Mouse (Mus musculus): ENCODE measurements around the gene Tril. TPM values are rescaled to one million over a fixed set of nuclear protein-coding genes. Genes with fewer than 3 reads are reported as not detected.
A peak's percentile ranks its signal among the peaks of the same experiment; 100 is the strongest.

Tril gene
- polyA plus RNA-seq, 1 experiment from 2014 or later: 5.5 TPM

GRCm38 (mm10) chr6:53801269-53801892 is 19.2 kb downstream of the Tril start:
- Histone ChIP-seq H3K27me3 (ENCODE audit: control insufficient read depth, insufficient read depth, low read length) (no peaks in the 10 kb centered on the region), H3K36me3 (ENCODE audit: control insufficient read depth, insufficient read depth, low read length) (no peaks in the 10 kb centered on the region), H3K9ac (ENCODE audit: low read depth, low read length) (no peak overlapping the region), H3K9me3 (replicated peaks; ENCODE audit: control insufficient read depth, low read length) (no peaks in the 10 kb centered on the region), H3K27ac (ENCODE audit: low read depth, low read length) (no peak overlapping the region), H3K4me2 (no peak overlapping the region), H3K4me3 (ENCODE audit: low read depth, low read length) (no peak overlapping the region), H3K4me1 (ENCODE audit: control insufficient read depth, insufficient read depth, low read length) (peaks cover 11% of the 10 kb centered on the region)
- ATAC-seq (replicated peaks; ENCODE audit: insufficient number of reproducible peaks, low FRiP score, low TSS enrichment): no peak
- WGBS (ENCODE audit: insufficient replicate concordance): 36% methylated on average over 4 of the region's 4 CpGs

- ATAC-seq (replicated peaks; ENCODE audit: insufficient number of reproducible peaks, low FRiP score, low TSS enrichment): no peak
- WGBS (ENCODE audit: insufficient replicate concordance): 70% methylated on average over 3 of the region's 3 CpGs
These were observed 21.8 kb downstream of the Tril start for GRCm38 (mm10) chr6:53798865-53799264.

GRCm38 (mm10) chr6:53796835-53797234 is 23.8 kb downstream of the Tril start:
- H3K4me3 ChIP-seq (ENCODE audit: low read depth, low read length): no peak overlapping the region
- 63% methylated on average over 3 of the region's 3 CpGs for WGBS (ENCODE audit: insufficient replicate concordance)
- H3K36me3 ChIP-seq (ENCODE audit: control insufficient read depth, insufficient read depth, low read length): no peaks in the 10 kb centered on the region
- no peak overlapping the region for H3K27ac ChIP-seq (ENCODE audit: low read depth, low read length)
- no peak for ATAC-seq (replicated peaks; ENCODE audit: insufficient number of reproducible peaks, low FRiP score, low TSS enrichment)
- H3K27me3 ChIP-seq (ENCODE audit: control insufficient read depth, insufficient read depth, low read length): no peaks in the 10 kb centered on the region
- H3K4me1 ChIP-seq (ENCODE audit: control insufficient read depth, insufficient read depth, low read length): peaks cover 4% of the 10 kb centered on the region
- H3K9ac ChIP-seq (ENCODE audit: low read depth, low read length): no peak overlapping the region
- H3K9me3 ChIP-seq (replicated peaks; ENCODE audit: control insufficient read depth, low read length): no peaks in the 10 kb centered on the region
- H3K4me2 ChIP-seq: no peak overlapping the region

More at GRCm38 (mm10) chr6:53798865-53799264, 21.8 kb downstream of the Tril start:
- H3K36me3 ChIP-seq (ENCODE audit: control insufficient read depth, insufficient read depth, low read length): no peaks in the 10 kb centered on the region
- H3K9me3 ChIP-seq (replicated peaks; ENCODE audit: control insufficient read depth, low read length): no peaks in the 10 kb centered on the region
- H3K27me3 ChIP-seq (ENCODE audit: control insufficient read depth, insufficient read depth, low read length): no peaks in the 10 kb centered on the region
- no peak overlapping the region for H3K4me2 ChIP-seq
- H3K4me1 ChIP-seq (ENCODE audit: control insufficient read depth, insufficient read depth, low read length): peaks cover 11% of the 10 kb centered on the region
- no peak overlapping the region for H3K4me3 ChIP-seq (ENCODE audit: low read depth, low read length)
- no peak overlapping the region for H3K27ac ChIP-seq (ENCODE audit: low read depth, low read length)
- no peak overlapping the region for H3K9ac ChIP-seq (ENCODE audit: low read depth, low read length)

- Histone ChIP-seq H3K9ac (ENCODE audit: low read depth, low read length) (no peak overlapping the region), H3K9me3 (replicated peaks; ENCODE audit: control insufficient read depth, low read length) (no peaks in the 10 kb centered on the region), H3K36me3 (ENCODE audit: control insufficient read depth, insufficient read depth, low read length) (no peaks in the 10 kb centered on the region), H3K4me1 (ENCODE audit: control insufficient read depth, insufficient read depth, low read length) (no peaks in the 10 kb centered on the region), H3K27me3 (ENCODE audit: control insufficient read depth, insufficient read depth, low read length) (no peaks in the 10 kb centered on the region), H3K4me3 (ENCODE audit: low read depth, low read length) (no peak overlapping the region), H3K27ac (ENCODE audit: low read depth, low read length) (no peak overlapping the region), H3K4me2 (no peak overlapping the region)
- 20% methylated on average over 5 of the region's 5 CpGs for WGBS (ENCODE audit: insufficient replicate concordance)
- no peak; the same call in 1 of the 2 replicates for ATAC-seq (replicated peaks; ENCODE audit: insufficient number of reproducible peaks, low FRiP score, low TSS enrichment)
These were observed 24.8 kb downstream of the Tril start for GRCm38 (mm10) chr6:53795788-53796187.

- Histone ChIP-seq H3K9me3 (replicated peaks; ENCODE audit: control insufficient read depth, low read length) (no peaks in the 10 kb centered on the region), H3K4me2 (peak overlapping the region; percentile 32; the same call in 1 of the 2 replicates), H3K36me3 (ENCODE audit: control insufficient read depth, insufficient read depth, low read length) (no peaks in the 10 kb centered on the region), H3K9ac (ENCODE audit: low read depth, low read length) (no peak overlapping the region), H3K4me1 (ENCODE audit: control insufficient read depth, insufficient read depth, low read length) (no peaks in the 10 kb centered on the region), H3K27ac (ENCODE audit: low read depth, low read length) (no peak overlapping the region), H3K4me3 (ENCODE audit: low read depth, low read length) (no peak overlapping the region), H3K27me3 (ENCODE audit: control insufficient read depth, insufficient read depth, low read length) (no peaks in the 10 kb centered on the region)
- no peak for ATAC-seq (replicated peaks; ENCODE audit: insufficient number of reproducible peaks, low FRiP score, low TSS enrichment)
- WGBS (ENCODE audit: insufficient replicate concordance): 35% methylated on average over 11 of the region's 11 CpGs
These were observed 25.6 kb downstream of the Tril start for GRCm38 (mm10) chr6:53795078-53795477.

GRCm38 (mm10) chr6:53794323-53794971 is 26.2 kb downstream of the Tril start:
- Histone ChIP-seq H3K27ac (ENCODE audit: low read depth, low read length) (no peak overlapping the region), H3K4me3 (ENCODE audit: low read depth, low read length) (no peak overlapping the region), H3K27me3 (ENCODE audit: control insufficient read depth, insufficient read depth, low read length) (no peaks in the 10 kb centered on the region), H3K4me1 (ENCODE audit: control insufficient read depth, insufficient read depth, low read length) (no peaks in the 10 kb centered on the region), H3K4me2 (peak overlapping the region; percentile 32; the same call in 1 of the 2 replicates), H3K9ac (ENCODE audit: low read depth, low read length) (no peak overlapping the region), H3K9me3 (replicated peaks; ENCODE audit: control insufficient read depth, low read length) (no peaks in the 10 kb centered on the region), H3K36me3 (ENCODE audit: control insufficient read depth, insufficient read depth, low read length) (no peaks in the 10 kb centered on the region)
- 11% methylated on average over 17 of the region's 17 CpGs for WGBS (ENCODE audit: insufficient replicate concordance)
- no peak for ATAC-seq (replicated peaks; ENCODE audit: insufficient number of reproducible peaks, low FRiP score, low TSS enrichment)

GRCm38 (mm10) chr6:53782880-53783539 is 37.6 kb downstream of the Tril start:
- H3K27ac ChIP-seq (ENCODE audit: low read depth, low read length): no peak overlapping the region
- ATAC-seq (replicated peaks; ENCODE audit: insufficient number of reproducible peaks, low FRiP score, low TSS enrichment): no peak

GRCm38 (mm10) chr6:53782273-53782672 is 38.4 kb downstream of the Tril start:
- Histone ChIP-seq H3K4me1 (ENCODE audit: control insufficient read depth, insufficient read depth, low read length) (no peaks in the 10 kb centered on the region), H3K4me2 (no peak overlapping the region), H3K9ac (ENCODE audit: low read depth, low read length) (no peak overlapping the region), H3K4me3 (ENCODE audit: low read depth, low read length) (no peak overlapping the region), H3K9me3 (replicated peaks; ENCODE audit: control insufficient read depth, low read length) (no peaks in the 10 kb centered on the region), H3K27me3 (ENCODE audit: control insufficient read depth, insufficient read depth, low read length) (no peaks in the 10 kb centered on the region), H3K27ac (ENCODE audit: low read depth, low read length) (no peak overlapping the region), H3K36me3 (ENCODE audit: control insufficient read depth, insufficient read depth, low read length) (no peaks in the 10 kb centered on the region)
- no peak for ATAC-seq (replicated peaks; ENCODE audit: insufficient number of reproducible peaks, low FRiP score, low TSS enrichment)
- WGBS (ENCODE audit: insufficient replicate concordance): 79% methylated on average over 5 of the region's 5 CpGs

More at GRCm38 (mm10) chr6:53782880-53783539, 37.6 kb downstream of the Tril start:
- Histone ChIP-seq H3K4me3 (ENCODE audit: low read depth, low read length) (no peak overlapping the region), H3K4me1 (ENCODE audit: control insufficient read depth, insufficient read depth, low read length) (no peaks in the 10 kb centered on the region), H3K36me3 (ENCODE audit: control insufficient read depth, insufficient read depth, low read length) (no peaks in the 10 kb centered on the region), H3K27me3 (ENCODE audit: control insufficient read depth, insufficient read depth, low read length) (no peaks in the 10 kb centered on the region), H3K4me2 (no peak overlapping the region), H3K9me3 (replicated peaks; ENCODE audit: control insufficient read depth, low read length) (no peaks in the 10 kb centered on the region), H3K9ac (ENCODE audit: low read depth, low read length) (no peak overlapping the region)
- 43% methylated on average over 16 of the region's 16 CpGs for WGBS (ENCODE audit: insufficient replicate concordance)
